Mouse (Mus musculus) ES-E14 (cell line): ENCODE measurements around the gene Best2. TPM values are rescaled to one million over a fixed set of nuclear protein-coding genes. Genes with fewer than 3 reads are reported as not detected.

Experiments
- DNase-seq: peaks from one replicate; pipeline ENCODE4 v3.0.0-alpha.2; 2013; ENCODE audit warnings: low read depth, low spot score
- H3K27ac ChIP-seq: 2 replicates; pipeline ENCODE4 v1.5.1; 2012; ENCODE audit warnings: low read depth, mild to moderate bottlenecking, low read length, moderate library complexity, mixed read lengths; ENCODE audit not compliant: poor library complexity, insufficient read depth, severe bottlenecking
- H3K36me3 ChIP-seq: 2 replicates; pipeline ENCODE4 v1.6.1; 2012; ENCODE audit warnings: mild to moderate bottlenecking, low read length, moderate library complexity, mixed read lengths; ENCODE audit not compliant: control insufficient read depth, poor library complexity, insufficient read depth, severe bottlenecking
- H3K4me1 ChIP-seq, 2 experiments: fragments of 150-350 bp in 1 of 2; sonication (generic) in 1 of 2; 2 replicates each; pipeline ENCODE4 v1.6.1; 2012; ENCODE audit warnings: low read length in 2 of 2, mild to moderate bottlenecking in 1 of 2, mixed read lengths in 1 of 2; ENCODE audit not compliant: control insufficient read depth in 2 of 2, insufficient read depth in 2 of 2, poor library complexity in 1 of 2
- H3K4me3 ChIP-seq, 2 experiments: fragments of 150-350 bp in 1 of 2; sonication (generic) in 1 of 2; 2 replicates each; pipeline ENCODE4 v1.5.1; 2012; ENCODE audit warnings: low read length in 2 of 2, low read depth in 1 of 2, mild to moderate bottlenecking in 1 of 2, mixed read lengths in 1 of 2; ENCODE audit not compliant: insufficient read depth in 1 of 2, poor library complexity in 1 of 2, severe bottlenecking in 1 of 2
- H3K9ac ChIP-seq: 2 replicates; pipeline ENCODE4 v1.6.1; 2012; ENCODE audit warnings: low read depth, mild to moderate bottlenecking, low read length, mixed read lengths; ENCODE audit not compliant: poor library complexity, insufficient read depth, severe bottlenecking
- H3K9me3 ChIP-seq: fragments of 150-350 bp; sonication (generic); 2 replicates; pipeline ENCODE4 v1.6.1; 2012; ENCODE audit warnings: low read depth, mild to moderate bottlenecking, low read length; ENCODE audit not compliant: control insufficient read depth, insufficient read depth
- CHD2 ChIP-seq: IDR thresholded peaks from 2 replicates; pipeline ENCODE4 v1.6.1; 2014; ENCODE audit warnings: mild to moderate bottlenecking, low read depth, low read length, inconsistent platforms
- HCFC1 ChIP-seq: IDR thresholded peaks from 2 replicates; pipeline ENCODE4 v1.6.1; 2012; ENCODE audit warnings: low read length, inconsistent platforms, borderline replicate concordance; ENCODE audit not compliant: insufficient read depth
- MAFK ChIP-seq: IDR thresholded peaks from 2 replicates; pipeline ENCODE4 v1.6.1; 2014; ENCODE audit warnings: mild to moderate bottlenecking, low read depth, low read length, inconsistent platforms; ENCODE audit not compliant: insufficient read depth
- ZC3H11A ChIP-seq: IDR thresholded peaks from 2 replicates; pipeline ENCODE4 v1.6.1; 2012; ENCODE audit warnings: low read depth, mild to moderate bottlenecking, inconsistent platforms, low read length, borderline replicate concordance
- ZNF384 ChIP-seq: IDR thresholded peaks from 2 replicates; pipeline ENCODE4 v1.6.1; 2012; ENCODE audit warnings: low read depth, low read length, inconsistent platforms
- in situ Hi-C, 2 experiments: fragments of 600-800 bp; cut with MboI; formaldehyde crosslinking; loops; one replicate each; pipeline ENCODE4 v1.15.1; 2025; ENCODE audit warnings: low sequenced_read_pairs in 2 of 2, inconsistent platforms in 1 of 2; ENCODE audit not compliant: unreplicated experiment in 2 of 2
- total RNA-seq: library from RNA; depleted of rRNA; stranded (reverse); fragments of 300-350 nt; gene quantifications from 2 replicates; pipeline ENCODE4 v1.2.3, GENCODE M21; 2012

Gene Best2
- total RNA-seq, 1 experiment, result 0.22 TPM

DNA sequence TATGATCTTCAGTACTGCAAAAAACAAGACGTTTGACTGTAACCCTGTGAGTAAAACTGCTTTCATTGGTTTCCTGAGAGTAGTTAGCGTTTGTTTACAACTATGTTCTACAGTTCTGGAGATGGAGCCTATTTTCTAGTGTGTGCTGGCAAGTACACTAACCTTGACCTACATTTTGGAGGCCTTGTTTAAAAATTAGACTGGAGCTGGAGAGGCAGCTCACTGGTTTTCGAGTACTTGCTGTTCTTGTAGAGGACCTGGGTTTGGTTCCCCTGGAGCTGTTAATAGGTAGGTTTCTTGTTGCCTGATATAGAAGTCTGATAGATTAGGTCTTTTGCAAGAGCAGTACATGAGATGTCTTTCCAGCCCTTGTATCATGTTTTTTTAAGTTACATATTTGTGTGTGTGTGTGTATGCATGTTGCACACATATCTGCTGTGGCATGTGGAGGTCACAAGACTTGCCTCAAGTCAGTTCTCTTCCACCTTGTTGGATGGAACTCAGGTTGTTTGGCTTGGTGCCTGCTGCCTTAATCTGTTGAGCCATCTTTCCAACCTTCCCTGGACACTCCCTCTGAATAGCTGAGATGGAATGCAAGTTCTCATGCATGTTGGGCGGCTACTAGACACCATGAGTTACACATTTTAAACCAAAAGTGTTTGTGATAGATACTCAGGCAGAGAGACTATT is 18.4 kb upstream of the Best2 start:
- Histone ChIP-seq H3K4me3 (no peak overlapping the region), H3K36me3 (peaks cover 27% of the 10 kb centered on the region), H3K27ac (no peak overlapping the region), H3K9me3 (no peaks in the 10 kb centered on the region), H3K9ac (no peak overlapping the region), H3K4me1 (peaks cover 0 to 12% of the 10 kb centered on the region in 2 experiments; a peak in 3 of 4 replicates)
- no peak for DNase-seq
- in situ Hi-C loops, result no loop called here
- TF ChIP-seq ZC3H11A (no peak), ZNF384 (no peak), CHD2 (no peak), HCFC1 (no peak)

DNA sequence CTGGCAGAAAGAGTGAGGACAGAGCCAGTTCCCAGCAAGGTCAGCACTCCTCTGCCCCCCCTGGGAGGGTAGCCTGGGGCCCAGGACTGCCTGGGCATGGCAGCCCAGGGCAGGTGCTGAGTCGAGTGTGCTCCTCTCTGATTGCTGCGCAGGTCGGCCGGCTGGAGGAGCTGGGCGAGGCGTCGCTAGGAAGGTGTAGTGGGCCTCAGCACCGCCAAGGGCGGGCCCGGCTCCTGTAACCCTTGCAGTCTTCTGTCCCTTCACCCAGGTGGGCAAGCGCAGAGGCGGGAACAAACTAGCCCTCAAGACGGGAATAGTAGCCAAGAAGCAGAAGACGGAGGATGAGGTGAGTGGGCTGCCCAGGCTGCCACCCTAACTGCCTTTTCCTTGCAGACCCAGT is 14.9 kb upstream of the Best2 start:
- in situ Hi-C loops, result no loop called here
- TF ChIP-seq HCFC1, result no peak
- no peak for TF ChIP-seq MAFK
- no peak for TF ChIP-seq CHD2
- no peak for TF ChIP-seq ZC3H11A
- no peak for TF ChIP-seq ZNF384
- H3K4me3 ChIP-seq, result no peak overlapping the region; a peak in 1 of 4 replicates
- H3K9ac ChIP-seq, result peak overlapping the region; percentile 44; the same call in 1 of the 2 replicates
- H3K9me3 ChIP-seq, result no peaks in the 10 kb centered on the region
- no peak for DNase-seq
- no peak overlapping the region for H3K27ac ChIP-seq
- H3K36me3 ChIP-seq, result peaks cover 27% of the 10 kb centered on the region
- H3K4me1 ChIP-seq, result peaks cover 0 to 14% of the 10 kb centered on the region in 2 experiments; a peak in 3 of 4 replicates

DNA sequence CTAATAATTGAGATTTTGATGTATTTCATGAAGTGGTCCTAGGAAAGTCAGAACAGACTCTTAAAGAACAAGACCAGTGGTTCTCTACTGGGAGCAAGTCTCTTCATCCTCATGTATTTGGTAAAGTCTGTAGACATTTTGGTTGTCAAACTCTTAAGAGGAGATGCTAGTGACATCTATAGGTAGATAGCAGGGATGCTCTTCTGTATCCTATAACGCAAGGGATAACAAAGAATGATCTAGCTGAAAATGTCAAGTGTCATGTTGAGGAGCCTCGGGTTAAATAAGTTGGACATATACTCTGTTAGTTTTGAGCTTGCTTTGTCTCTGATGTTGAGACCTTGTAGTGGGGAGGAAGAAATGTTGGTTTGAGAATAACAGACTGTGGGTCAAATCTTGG is 13.6 kb upstream of the Best2 start:
- no peak overlapping the region; the same call in 1 of the 2 replicates for H3K9ac ChIP-seq
- peaks cover 37% of the 10 kb centered on the region for H3K36me3 ChIP-seq
- in situ Hi-C loops, result no loop called here
- H3K27ac ChIP-seq, result no peak overlapping the region
- peak overlapping the region; percentile 88 to 97 for H3K4me3 ChIP-seq
- no peak for DNase-seq
- peaks cover 3 to 13% of the 10 kb centered on the region in 2 experiments for H3K4me1 ChIP-seq
- TF ChIP-seq ZNF384, result no peak
- TF ChIP-seq MAFK, result no peak
- no peak for TF ChIP-seq HCFC1
- TF ChIP-seq CHD2, result no peak
- TF ChIP-seq ZC3H11A, result no peak
- no peaks in the 10 kb centered on the region for H3K9me3 ChIP-seq

DNA sequence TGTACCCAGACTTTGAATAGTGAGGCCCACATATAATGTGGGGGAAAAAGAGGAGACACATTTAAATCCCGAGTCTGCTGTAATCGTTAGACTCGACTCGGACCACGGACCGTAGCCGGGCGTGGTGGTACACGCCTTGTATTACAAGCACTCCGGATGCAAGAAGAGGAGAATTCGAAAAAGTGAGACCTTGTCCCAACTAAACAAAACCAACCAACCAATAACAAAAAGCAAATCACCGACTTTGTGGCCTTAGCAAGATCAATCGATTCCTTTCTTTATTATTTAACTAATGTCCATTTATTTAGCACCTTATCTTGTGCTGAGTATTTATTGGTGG is 13.2 kb upstream of the Best2 start:
- TF ChIP-seq ZC3H11A, result no peak
- TF ChIP-seq HCFC1, result no peak
- in situ Hi-C loops, result no loop called here
- peaks cover 36% of the 10 kb centered on the region for H3K36me3 ChIP-seq
- no peaks in the 10 kb centered on the region for H3K9me3 ChIP-seq
- peaks cover 3 to 12% of the 10 kb centered on the region in 2 experiments for H3K4me1 ChIP-seq
- H3K9ac ChIP-seq, result peak overlapping the region; percentile 96
- peak overlapping the region; percentile 88 to 97 for H3K4me3 ChIP-seq
- H3K27ac ChIP-seq, result peak overlapping the region; percentile 83; the same call in 1 of the 2 replicates
- no peak for DNase-seq
